Mouse (Mus musculus) stomach, embryonic 14.5 days (tissue): ENCODE measurements around the gene Ppp1r9a. TPM values are rescaled to one million over a fixed set of nuclear protein-coding genes. Genes with fewer than 3 reads are reported as not detected.

Source experiments
- ATAC-seq: fragments of 200-750 bp; cut with Nextera tagmentation; 2 replicates; pipeline ENCODE4 v1.8.0; 2017; ENCODE audit warnings: low read depth, moderate TSS enrichment; ENCODE audit not compliant: insufficient number of reproducible peaks, insufficient read depth, low FRiP score
- H3K27ac ChIP-seq: fragments of 300-500 bp; sonication (generic); 2 replicates; pipeline ENCODE4 v1.5.1; 2014; ENCODE audit warnings: mild to moderate bottlenecking, low read length, moderate library complexity, mixed read lengths
- H3K27me3 ChIP-seq: fragments of 300-500 bp; sonication (generic); 2 replicates; pipeline ENCODE4 v1.6.1; 2014; ENCODE audit warnings: low read length, control low read depth, mixed read lengths; ENCODE audit not compliant: control insufficient read depth, insufficient read depth
- H3K36me3 ChIP-seq: fragments of 300-500 bp; sonication (generic); 2 replicates; pipeline ENCODE4 v1.6.1; 2014; ENCODE audit warnings: mild to moderate bottlenecking, control low read depth, low read length, moderate library complexity, mixed read lengths; ENCODE audit not compliant: control insufficient read depth, insufficient read depth
- H3K4me1 ChIP-seq: fragments of 300-500 bp; sonication (generic); 2 replicates; pipeline ENCODE4 v1.6.1; 2014; ENCODE audit warnings: low read length, control low read depth, mixed read lengths; ENCODE audit not compliant: control insufficient read depth, insufficient read depth
- H3K4me2 ChIP-seq: fragments of 300-500 bp; sonication (generic); replicated peaks from 2 replicates; pipeline ENCODE4 v1.6.1; 2014; ENCODE audit warnings: low read depth, low read length, control low read depth
- H3K4me3 ChIP-seq: fragments of 300-500 bp; sonication (generic); 2 replicates; pipeline ENCODE4 v1.5.1; 2014; ENCODE audit warnings: low read depth, low read length, control low read depth
- H3K9ac ChIP-seq: fragments of 300-500 bp; sonication (generic); replicated peaks from 2 replicates; pipeline ENCODE4 v1.6.1; 2014; ENCODE audit warnings: low read depth, mild to moderate bottlenecking, control low read depth, low read length, moderate library complexity, mixed read lengths
- H3K9me3 ChIP-seq: fragments of 300-500 bp; sonication (generic); 2 replicates; pipeline ENCODE4 v1.6.1; 2016; ENCODE audit warnings: low read depth, low read length, control low read depth; ENCODE audit not compliant: control insufficient read depth
- WGBS: fragments of 180-500 bp; shearing (Covaris S2); extraction: QIAGEN DNeasy Blood & Tissue Kit; methylation state at CpG from one replicate; pipeline ENCODE4 v1.1.7; 2014; 5-methylcytosine and 5-hydroxymethylcytosine counted together
- polyA plus RNA-seq: library from polyadenylated mRNA; unstranded; fragments of >200 nt; fragmentation: Nextera tagmentation; extraction: Ambion mirVana; gene quantifications from 2 replicates; pipeline ENCODE4 v1.2.1, GENCODE M21; 2014

The Ppp1r9a gene
- polyA plus RNA-seq, 1 experiment from 2014 or later = 36.3 TPM

- Histone ChIP-seq H3K27ac (no peak overlapping the region), H3K4me2 (no peak overlapping the region), H3K36me3 (no peaks in the 10 kb centered on the region), H3K4me3 (no peak overlapping the region), H3K27me3 (no peaks in the 10 kb centered on the region), H3K9me3 (no peaks in the 10 kb centered on the region), H3K9ac (no peak overlapping the region), H3K4me1 (peaks cover 4% of the 10 kb centered on the region; the same call in 1 of the 2 replicates)
- WGBS = 84% methylated on average over 3 of the region's 3 CpGs
- ATAC-seq = no peak
Measured at GRCm38 (mm10) chr6:4985668-4986067, 83.0 kb downstream of the Ppp1r9a start.

GRCm38 (mm10) chr6:4987084-4987483, 84.4 kb downstream of the Ppp1r9a start:
- no peak overlapping the region for H3K4me2 ChIP-seq
- H3K27ac ChIP-seq = no peak overlapping the region
- H3K9me3 ChIP-seq = no peaks in the 10 kb centered on the region
- no peaks in the 10 kb centered on the region for H3K27me3 ChIP-seq
- no peak for ATAC-seq
- H3K4me1 ChIP-seq = peaks cover 4% of the 10 kb centered on the region; the same call in 1 of the 2 replicates
- H3K4me3 ChIP-seq = no peak overlapping the region
- 95% methylated on average over 5 of the region's 5 CpGs for WGBS
- H3K36me3 ChIP-seq = no peaks in the 10 kb centered on the region
- no peak overlapping the region for H3K9ac ChIP-seq

- Histone ChIP-seq H3K4me2 (no peak overlapping the region), H3K27me3 (no peaks in the 10 kb centered on the region), H3K4me3 (no peak overlapping the region), H3K9ac (no peak overlapping the region), H3K27ac (no peak overlapping the region), H3K9me3 (no peaks in the 10 kb centered on the region), H3K4me1 (peaks cover 9% of the 10 kb centered on the region), H3K36me3 (no peaks in the 10 kb centered on the region)
- 24% methylated on average over 4 of the region's 4 CpGs for WGBS
- ATAC-seq = no peak
Measured at GRCm38 (mm10) chr6:4988688-4989087, 86.0 kb downstream of the Ppp1r9a start.

GRCm38 (mm10) chr6:4992308-4992707, 89.6 kb downstream of the Ppp1r9a start:
- Histone ChIP-seq H3K27ac (no peak overlapping the region), H3K27me3 (no peaks in the 10 kb centered on the region), H3K36me3 (no peaks in the 10 kb centered on the region), H3K4me1 (peaks cover 17% of the 10 kb centered on the region), H3K4me3 (no peak overlapping the region), H3K4me2 (no peak overlapping the region), H3K9me3 (no peaks in the 10 kb centered on the region), H3K9ac (no peak overlapping the region)
- no peak for ATAC-seq
- WGBS = 92% methylated on average over 9 of the region's 9 CpGs

- H3K9ac ChIP-seq = no peak overlapping the region
Measured at GRCm38 (mm10) chr6:4993600-4994160, 91.0 kb downstream of the Ppp1r9a start.

GRCm38 (mm10) chr6:4994161-4994919, 91.6 kb downstream of the Ppp1r9a start:
- H3K27me3 ChIP-seq = no peaks in the 10 kb centered on the region
- H3K36me3 ChIP-seq = no peaks in the 10 kb centered on the region
- H3K27ac ChIP-seq = peak overlapping the region; percentile 77
- H3K9me3 ChIP-seq = no peaks in the 10 kb centered on the region
- ATAC-seq = peak; percentile 77; the same call in 1 of the 2 replicates
- H3K4me2 ChIP-seq = peak overlapping the region; percentile 19
- no peak overlapping the region for H3K4me3 ChIP-seq
- no peak overlapping the region for H3K9ac ChIP-seq
- WGBS = 28% methylated on average over 14 of the region's 14 CpGs
- H3K4me1 ChIP-seq = peaks cover 16% of the 10 kb centered on the region; the same call in 1 of the 2 replicates

More at GRCm38 (mm10) chr6:4993600-4994160, 91.0 kb downstream of the Ppp1r9a start:
- 42% methylated on average over 15 of the region's 15 CpGs for WGBS
- Histone ChIP-seq H3K27me3 (no peaks in the 10 kb centered on the region), H3K4me2 (peak overlapping the region; percentile 19), H3K4me3 (no peak overlapping the region), H3K4me1 (peaks cover 16% of the 10 kb centered on the region), H3K9me3 (no peaks in the 10 kb centered on the region), H3K36me3 (no peaks in the 10 kb centered on the region), H3K27ac (peak overlapping the region; percentile 77)
- no peak for ATAC-seq

GRCm38 (mm10) chr6:4997599-4997998, 94.9 kb downstream of the Ppp1r9a start:
- Histone ChIP-seq H3K9me3 (no peaks in the 10 kb centered on the region), H3K9ac (no peak overlapping the region), H3K4me3 (no peak overlapping the region), H3K36me3 (no peaks in the 10 kb centered on the region), H3K27ac (no peak overlapping the region), H3K4me2 (no peak overlapping the region), H3K27me3 (no peaks in the 10 kb centered on the region), H3K4me1 (peaks cover 16% of the 10 kb centered on the region; the same call in 1 of the 2 replicates)
- no peak for ATAC-seq
- 92% methylated on average over 6 of the region's 6 CpGs for WGBS

- ATAC-seq = no peak
- H3K9ac ChIP-seq = no peak overlapping the region
- no peaks in the 10 kb centered on the region for H3K27me3 ChIP-seq
- WGBS = 70% methylated on average over 4 of the region's 4 CpGs
- no peak overlapping the region for H3K4me3 ChIP-seq
- no peaks in the 10 kb centered on the region for H3K9me3 ChIP-seq
- no peak overlapping the region for H3K27ac ChIP-seq
- no peak overlapping the region for H3K4me2 ChIP-seq
- H3K36me3 ChIP-seq = no peaks in the 10 kb centered on the region
- peaks cover 9% of the 10 kb centered on the region; the same call in 1 of the 2 replicates for H3K4me1 ChIP-seq
Measured at GRCm38 (mm10) chr6:4998929-4999328, 96.2 kb downstream of the Ppp1r9a start.
